ENCODE assay signal across 13 mouse cellular contexts in the genomic region with DNA sequence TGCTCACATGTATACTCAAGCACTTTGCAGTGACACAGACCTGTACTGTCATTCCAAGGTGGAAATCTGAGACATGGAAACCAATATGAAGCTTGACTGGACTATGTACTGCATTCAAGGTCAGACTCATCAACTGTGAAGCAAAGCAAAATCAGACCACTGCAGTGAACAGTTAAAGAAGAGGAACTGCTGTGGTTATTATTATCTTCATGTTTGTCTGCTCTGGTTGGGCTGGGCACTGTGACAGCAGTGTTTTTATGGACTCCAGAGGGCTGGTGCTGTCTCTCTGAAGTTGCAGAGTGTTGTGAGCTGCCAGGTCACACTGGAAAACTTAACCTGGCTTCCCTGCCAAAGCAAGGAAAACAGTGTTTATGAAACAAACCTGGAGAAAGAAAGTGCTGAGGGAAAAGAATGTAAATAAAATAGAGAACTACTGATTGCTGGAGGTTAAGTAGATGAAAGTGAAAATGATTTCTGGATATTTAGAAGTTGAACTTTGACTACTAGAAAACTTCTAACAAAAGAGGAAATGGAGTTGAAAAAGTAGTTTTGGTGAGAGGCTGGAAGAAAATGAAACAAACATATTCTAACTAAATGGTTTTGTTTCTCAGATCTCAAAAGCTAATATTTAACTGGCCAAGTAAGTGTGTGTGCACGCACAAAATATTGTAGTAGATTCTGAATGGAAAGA.
DNase-seq lines count a peak whose midpoint lies in the region; ATAC-seq and TF ChIP-seq lines count a peak whose summit lies in the region.
"Had no signal": no experiment of that assay in that cellular context is flagged by ENCODE, and none has a peak within 500 bp of the region (broad histone marks: within the 10 kb centered on the region; RNA-seq: fewer than 3 reads in every experiment).

No protein-coding gene starts in this region.

- no peak overlapping the region for H3K9ac ChIP-seq in kidney, postnatal 0 days (ENCODE audit: low read depth, low read length)

- H3K27me3 ChIP-seq in kidney, postnatal 0 days (ENCODE audit: insufficient read depth, low read length): no peaks in the 10 kb centered on the region
- H3K27me3 ChIP-seq: Patski had no signal

- H3K36me3 ChIP-seq in kidney, postnatal 0 days (ENCODE audit: insufficient read depth, low read length): no peaks in the 10 kb centered on the region

- 62% methylated on average over 1 of the region's 1 CpGs for WGBS in kidney, postnatal 0 days

- peak; percentile 3 for DNase-seq in adrenal gland, postnatal 14 days
- DNase-seq in adrenal gland, adult 8-10 months: no peak
- peak; percentile 43 for DNase-seq in ovary, adult 18-20 months (ENCODE audit: low spot score)
- no peak for DNase-seq in ovary, postnatal 10 days (ENCODE audit: low spot score)
- peak; percentile 7 for DNase-seq in kidney, postnatal 0 days (ENCODE audit: low spot score)
- DNase-seq in spleen, postnatal 10 days (ENCODE audit: low spot score in 2 of 2): peak; percentile 4 to 17
- no peak for DNase-seq in Muller cell, postnatal 12 days (ENCODE audit: inconsistent ontology term)
- no peak for DNase-seq in layer of hippocampus, adult 8-10 months (ENCODE audit: low spot score in 2 of 2)
- DNase-seq: liver had no signal

- no peak overlapping the region for H3K4me3 ChIP-seq in kidney, postnatal 0 days (replicated peaks; ENCODE audit: low read depth, low read length)

- no peak overlapping the region for H3K27ac ChIP-seq in kidney, postnatal 0 days
- H3K27ac ChIP-seq: stomach, postnatal 0 days had no signal

- H3K4me2 ChIP-seq in kidney, postnatal 0 days (ENCODE audit: low read length): no peak overlapping the region
- H3K4me2 ChIP-seq: midbrain, embryonic 11.5 days had no signal

- no peak for TF ChIP-seq CTCF in kidney, postnatal 0 days (IDR thresholded peaks at IDR 0.05; ENCODE audit: low read depth)

- no peak for ATAC-seq in kidney, postnatal 0 days (replicated peaks; ENCODE audit: low FRiP score, low read depth)
- ATAC-seq: forebrain, embryonic 14.5 days; Patski had no signal

- no peaks in the 10 kb centered on the region for H3K4me1 ChIP-seq in kidney, postnatal 0 days (replicated peaks; ENCODE audit: insufficient read depth, low read length)

- no peaks in the 10 kb centered on the region for H3K9me3 ChIP-seq in kidney, postnatal 0 days (replicated peaks; ENCODE audit: low read length)

Comparison
In these comparisons a context has a peak if more than half of its experiments do, and no peak if none do; other contexts are left out.
1. DNase-seq: peak in adrenal gland, postnatal 14 days (single experiment), ovary, adult 18-20 months (single experiment), kidney, postnatal 0 days (single experiment) and spleen, postnatal 10 days (2 of 2); none in adrenal gland, adult 8-10 months (single experiment), ovary, postnatal 10 days (single experiment), Muller cell, postnatal 12 days (single experiment) and layer of hippocampus, adult 8-10 months (0 of 2).